Mouse (Mus musculus): ENCODE measurements around the gene Cdkn1c.

- no peak for TF ChIP-seq GABPA (IDR thresholded peaks at IDR 0.05; ENCODE audit: insufficient replicate concordance, low read depth, low read length)
- no peak for TF ChIP-seq ETS1 (conservative IDR thresholded peaks at IDR 0.05; ENCODE audit: low read depth, low read length)
- no peak for TF ChIP-seq ZMIZ1 (IDR thresholded peaks at IDR 0.05; ENCODE audit: low read depth, low read length)
- no peak for TF ChIP-seq ZNF384 (IDR thresholded peaks at IDR 0.05; ENCODE audit: low read depth, low read length)
- TF ChIP-seq MEF2A (IDR thresholded peaks at IDR 0.05; ENCODE audit: borderline replicate concordance, low read depth, low read length) = no peak
- no peak for TF ChIP-seq HCFC1 (IDR thresholded peaks at IDR 0.05; ENCODE audit: low read depth, low read length)
- no peak for TF ChIP-seq EP300 (IDR thresholded peaks at IDR 0.05; ENCODE audit: low read length)
- no peak for TF ChIP-seq USF1 (IDR thresholded peaks at IDR 0.05; ENCODE audit: low read depth, low read length)
- no peak for TF ChIP-seq CTCF (conservative IDR thresholded peaks at IDR 0.05 in 1 of 2, IDR thresholded peaks at IDR 0.05 in 1 of 2; ENCODE audit: low read depth in 2 of 2, low read length in 2 of 2)
- TF ChIP-seq ZKSCAN1 (IDR thresholded peaks at IDR 0.05; ENCODE audit: borderline replicate concordance, low read depth, low read length) = no peak
- TF ChIP-seq POLR2A (IDR thresholded peaks at IDR 0.05; ENCODE audit: low read depth, low read length) = no peak
- TF ChIP-seq MAX (IDR thresholded peaks at IDR 0.05; ENCODE audit: low read length) = no peak
Observed at GRCm38 (mm10) chr7:143438965-143439364, 21.9 kb downstream of the Cdkn1c start.

All from CH12.LX (cell line).